Mouse (Mus musculus) hindbrain, postnatal 0 days (tissue): ENCODE results near the gene Zfp871. TPM values are rescaled to one million over a fixed set of nuclear protein-coding genes. Genes with fewer than 3 reads are reported as not detected.
"Not testable (repeated sequence)": the region's sequence is repeated elsewhere in the genome, so short reads cannot be mapped to it uniquely, and the experiment has no call there.

Experiments used
- ATAC-seq: fragments of 200-750 bp; cut with Nextera tagmentation; 2 replicates; pipeline ENCODE4 v1.8.0; 2017; ENCODE audit warnings: mild to moderate bottlenecking, moderate TSS enrichment, moderate library complexity
- DNase-seq: peaks from one replicate; pipeline ENCODE4 v3.0.0-alpha.2; 2015; ENCODE audit warnings: low spot score
- H3K27ac ChIP-seq: fragments of 300-500 bp; sonication (generic); 2 replicates; pipeline ENCODE4 v1.5.1; 2014; ENCODE audit warnings: mild to moderate bottlenecking
- H3K27me3 ChIP-seq: fragments of 300-500 bp; sonication (generic); 2 replicates; pipeline ENCODE4 v1.6.1; 2014; ENCODE audit warnings: low read length, mixed read lengths; ENCODE audit not compliant: insufficient read depth
- H3K36me3 ChIP-seq: fragments of 300-500 bp; sonication (generic); 2 replicates; pipeline ENCODE4 v1.6.1; 2014; ENCODE audit warnings: low read length, mixed read lengths; ENCODE audit not compliant: insufficient read depth
- H3K4me1 ChIP-seq: fragments of 300-500 bp; sonication (generic); 2 replicates; pipeline ENCODE4 v1.6.1; 2014; ENCODE audit warnings: antibody characterized with exemption, low read length, mixed read lengths; ENCODE audit not compliant: insufficient read depth
- H3K4me2 ChIP-seq: fragments of 300-500 bp; sonication (generic); 2 replicates; pipeline ENCODE4 v1.6.1; 2014; ENCODE audit warnings: low read depth, mild to moderate bottlenecking, low read length, moderate library complexity, mixed read lengths
- H3K4me3 ChIP-seq: fragments of 300-500 bp; sonication (generic); 2 replicates; pipeline ENCODE4 v1.5.1; 2014; ENCODE audit warnings: low read length
- H3K9ac ChIP-seq: fragments of 300-500 bp; sonication (generic); replicated peaks from 2 replicates; pipeline ENCODE4 v1.6.1; 2014; ENCODE audit warnings: mild to moderate bottlenecking, low read length, moderate library complexity, mixed read lengths
- H3K9me3 ChIP-seq: fragments of 300-500 bp; sonication (generic); 2 replicates; pipeline ENCODE4 v1.6.1; 2016; ENCODE audit warnings: low read length, mixed read lengths
- CTCF ChIP-seq: IDR thresholded peaks from 2 replicates; pipeline ENCODE4 v1.5.1; 2016; ENCODE audit warnings: antibody characterized with exemption, control low read depth, low read depth
- WGBS: fragments of 180-500 bp; shearing (Covaris S2); extraction: QIAGEN DNeasy Blood & Tissue Kit; methylation state at CpG from one replicate; pipeline ENCODE4 v1.1.7; 2014; 5-methylcytosine and 5-hydroxymethylcytosine counted together
- polyA plus RNA-seq: library from polyadenylated mRNA; unstranded; fragments of >200 nt; fragmentation: Nextera tagmentation; extraction: Ambion mirVana; gene quantifications from 2 replicates; pipeline ENCODE4 v1.2.1, GENCODE M21; 2015
- total RNA-seq: library from RNA; depleted of rRNA; stranded (reverse); fragments of >200 nt; gene quantifications from 2 replicates; pipeline ENCODE4 v1.2.3, GENCODE M21; 2014; rRNA removed

The Zfp871 gene
- total and polyA plus RNA-seq, 2 experiments from 2014 or later = 29.2 to 44.4 TPM

- no peak for ATAC-seq
- Histone ChIP-seq H3K27me3 (no peaks in the 10 kb centered on the region), H3K4me1 (no peaks in the 10 kb centered on the region), H3K9ac (no peak overlapping the region), H3K4me2 (no peak overlapping the region), H3K36me3 (no peaks in the 10 kb centered on the region), H3K27ac (no peak overlapping the region), H3K4me3 (no peak overlapping the region), H3K9me3 (no peaks in the 10 kb centered on the region)
- 17% methylated on average over 1 of the region's 1 CpGs for WGBS
- DNase-seq = no peak
- no peak for TF ChIP-seq CTCF
These were observed 47.0 kb downstream of the Zfp871 start for GRCm38 (mm10) chr17:32741057-32741456.

GRCm38 (mm10) chr17:32738406-32738805, 49.7 kb downstream of the Zfp871 start:
- Histone ChIP-seq H3K4me3 (no peak overlapping the region), H3K9me3 (no peaks in the 10 kb centered on the region), H3K27me3 (no peaks in the 10 kb centered on the region), H3K4me1 (no peaks in the 10 kb centered on the region), H3K4me2 (no peak overlapping the region), H3K36me3 (no peaks in the 10 kb centered on the region), H3K27ac (no peak overlapping the region), H3K9ac (no peak overlapping the region)
- TF ChIP-seq CTCF = no peak
- 92% methylated on average over 1 of the region's 1 CpGs for WGBS
- no peak for DNase-seq
- ATAC-seq = no peak

- Histone ChIP-seq H3K4me1 (no peaks in the 10 kb centered on the region), H3K36me3 (no peaks in the 10 kb centered on the region), H3K4me3 (no peak overlapping the region), H3K27ac (no peak overlapping the region), H3K9ac (no peak overlapping the region), H3K4me2 (no peak overlapping the region), H3K9me3 (0 out of 2 replicates have a peak, but pooled peaks cover 2% of the 10 kb centered on the region), H3K27me3 (no peaks in the 10 kb centered on the region)
- TF ChIP-seq CTCF = peak; percentile 38
- WGBS = 79% methylated on average over 3 of the region's 3 CpGs
- ATAC-seq = no peak
- DNase-seq = peak; percentile 14
These were observed 59.1 kb downstream of the Zfp871 start for GRCm38 (mm10) chr17:32729029-32729428.

- not testable (repeated sequence) for H3K4me3 ChIP-seq, H3K27me3 ChIP-seq, H3K9me3 ChIP-seq, H3K4me1 ChIP-seq, H3K9ac ChIP-seq, H3K27ac ChIP-seq, DNase-seq, H3K4me2 ChIP-seq, H3K36me3 ChIP-seq
- ATAC-seq = peak; percentile 58; the same call in 1 of the 2 replicates
These were observed 61.7 kb downstream of the Zfp871 start for GRCm38 (mm10) chr17:32726360-32726759.

GRCm38 (mm10) chr17:32722771-32723170, 65.3 kb downstream of the Zfp871 start:
- DNase-seq (no peak), ATAC-seq (no peak)
- no peaks in the 10 kb centered on the region for H3K36me3 ChIP-seq
- WGBS = 84% methylated on average over 7 of the region's 7 CpGs
- H3K27ac ChIP-seq = no peak overlapping the region
- TF ChIP-seq CTCF = no peak
- H3K9me3 ChIP-seq = no peaks in the 10 kb centered on the region
- H3K27me3 ChIP-seq = no peaks in the 10 kb centered on the region
- H3K4me3 ChIP-seq = no peak overlapping the region
- H3K9ac ChIP-seq = no peak overlapping the region
- H3K4me2 ChIP-seq = no peak overlapping the region
- no peaks in the 10 kb centered on the region for H3K4me1 ChIP-seq

GRCm38 (mm10) chr17:32722151-32722550, 65.9 kb downstream of the Zfp871 start:
- WGBS = 93% methylated on average over 1 of the region's 1 CpGs
- not testable (repeated sequence) for H3K4me3 ChIP-seq, ATAC-seq, H3K4me2 ChIP-seq, H3K36me3 ChIP-seq, H3K4me1 ChIP-seq, DNase-seq, H3K27me3 ChIP-seq, H3K9ac ChIP-seq, H3K9me3 ChIP-seq, H3K27ac ChIP-seq

Other genes starting within 250 kb of the Zfp871 start
- not detected in 2 replicates for gene Cyp4f37, start 167.0 kb downstream of the Zfp871 start, total RNA-seq
- gene Cyp4f37, start 167.0 kb downstream of the Zfp871 start, polyA plus RNA-seq = 0.53 and 0.97 TPM in 2 replicates
- 0.22 TPM in 1 of 2 replicates, not detected in the other for gene Cyp4f40, start 129.4 kb downstream of the Zfp871 start, total RNA-seq
- gene Cyp4f40, start 129.4 kb downstream of the Zfp871 start, polyA plus RNA-seq = 0.09 TPM in 1 of 2 replicates, not detected in the other
- gene Cyp4f15, start 102.7 kb downstream of the Zfp871 start, total RNA-seq = 9.5 and 11.9 TPM in 2 replicates
- gene Cyp4f15, start 102.7 kb downstream of the Zfp871 start, polyA plus RNA-seq = 4.8 and 5.5 TPM in 2 replicates
- gene Zfp811, start 21.6 kb upstream of the Zfp871 start, total RNA-seq = 13.1 and 15.7 TPM in 2 replicates
- 19.8 and 19.9 TPM in 2 replicates for gene Zfp811, start 21.6 kb upstream of the Zfp871 start, polyA plus RNA-seq
- 12.2 and 15.3 TPM in 2 replicates for gene Zfp799, start 42.0 kb upstream of the Zfp871 start, total RNA-seq
- gene Zfp799, start 42.0 kb upstream of the Zfp871 start, polyA plus RNA-seq = 12.4 and 14.8 TPM in 2 replicates
- 5.9 and 6.4 TPM in 2 replicates for gene Zfp870, start 103.4 kb upstream of the Zfp871 start, total RNA-seq
- 4.8 and 5.0 TPM in 2 replicates for gene Zfp870, start 103.4 kb upstream of the Zfp871 start, polyA plus RNA-seq
- gene Cyp4f14, start 129.1 kb upstream of the Zfp871 start, total RNA-seq = 0.78 and 1.3 TPM in 2 replicates
- gene Cyp4f14, start 129.1 kb upstream of the Zfp871 start, polyA plus RNA-seq = 0.64 and 0.88 TPM in 2 replicates
- 9.3 and 15.2 TPM in 2 replicates for gene Cyp4f13, start 159.1 kb upstream of the Zfp871 start, total RNA-seq
- gene Cyp4f13, start 159.1 kb upstream of the Zfp871 start, polyA plus RNA-seq = 11.1 and 16.0 TPM in 2 replicates
- gene Zfp472, start 177.5 kb upstream of the Zfp871 start, total RNA-seq = 3.8 and 5.9 TPM in 2 replicates
- gene Zfp472, start 177.5 kb upstream of the Zfp871 start, polyA plus RNA-seq = 6.4 and 6.5 TPM in 2 replicates
- gene Zfp952, start 204.8 kb upstream of the Zfp871 start, total RNA-seq = 8.7 and 9.9 TPM in 2 replicates
- gene Zfp952, start 204.8 kb upstream of the Zfp871 start, polyA plus RNA-seq = 10.8 and 11.7 TPM in 2 replicates
- gene Zfp763, start 245.1 kb upstream of the Zfp871 start, total RNA-seq = 10.8 and 12.7 TPM in 2 replicates
- 15.3 and 16.7 TPM in 2 replicates for gene Zfp763, start 245.1 kb upstream of the Zfp871 start, polyA plus RNA-seq